8 mouse cellular contexts compared by ENCODE assay signal in the genomic region with DNA sequence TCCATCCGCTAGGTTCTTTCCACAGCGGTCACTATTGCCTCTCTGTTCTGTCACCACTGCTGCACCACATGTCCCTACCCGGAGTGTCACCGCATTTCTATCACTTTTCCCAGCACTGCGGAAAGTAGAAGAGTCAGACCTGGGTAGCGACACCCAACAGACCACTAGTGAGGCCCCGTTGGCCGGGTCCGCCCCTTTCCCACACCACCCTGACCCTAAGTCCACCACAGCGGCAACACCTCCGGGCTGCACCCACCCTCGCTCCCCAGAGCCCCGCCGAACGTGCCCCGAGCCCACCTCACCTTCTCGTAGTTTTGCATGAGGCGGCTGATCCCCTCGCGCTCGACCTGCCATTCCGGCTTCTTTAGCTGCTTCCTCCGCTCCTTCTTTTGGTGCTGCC. TPM values are rescaled to one million over a fixed set of nuclear protein-coding genes. Genes with fewer than 3 reads are reported as not detected.
DNase-seq lines count a peak whose midpoint lies in the region; ATAC-seq and TF ChIP-seq lines count a peak whose summit lies in the region.

No protein-coding gene starts in this region.

- H3K36me3 ChIP-seq in lung, embryonic 14.5 days (ENCODE audit: insufficient read depth), result no peaks in the 10 kb centered on the region
- H3K36me3 ChIP-seq in hindbrain, embryonic 12.5 days, result no peaks in the 10 kb centered on the region
- H3K36me3 ChIP-seq in megakaryocyte, embryonic 14.5 days (replicated peaks; ENCODE audit: low read length), result peaks cover 15% of the 10 kb centered on the region

- H3K4me2 ChIP-seq in lung, embryonic 14.5 days, result peak overlapping the region; percentile 86
- H3K4me2 ChIP-seq in hindbrain, embryonic 12.5 days (replicated peaks), result peak overlapping the region; percentile 97

- no peaks in the 10 kb centered on the region for H3K27me3 ChIP-seq in lung, embryonic 14.5 days (ENCODE audit: insufficient read depth, low read length)
- H3K27me3 ChIP-seq in hindbrain, embryonic 12.5 days, result no peaks in the 10 kb centered on the region
- no peaks in the 10 kb centered on the region for H3K27me3 ChIP-seq in megakaryocyte, embryonic 14.5 days (replicated peaks)

- DNase-seq in lung, embryonic 14.5 days, result no peak
- no peak for DNase-seq in lung, postnatal 4 days
- no peak for DNase-seq in ovary, adult 18-20 months (ENCODE audit: low spot score)
- no peak for DNase-seq in ovary, postnatal 10 days (ENCODE audit: low spot score)
- no peak for DNase-seq in right cerebral cortex, adult 2 months (ENCODE audit: low spot score in 2 of 2)

- peak overlapping the region; percentile 74 for H3K9ac ChIP-seq in lung, embryonic 14.5 days
- peak overlapping the region; percentile 83 for H3K9ac ChIP-seq in hindbrain, embryonic 12.5 days

- TF ChIP-seq CTCF in lung, embryonic 14.5 days (IDR thresholded peaks at IDR 0.05; ENCODE audit: low read depth), result no peak

- no peaks in the 10 kb centered on the region for H3K9me3 ChIP-seq in lung, embryonic 14.5 days (ENCODE audit: low read depth, low read length)
- no peaks in the 10 kb centered on the region for H3K9me3 ChIP-seq in hindbrain, embryonic 12.5 days (replicated peaks)
- H3K9me3 ChIP-seq in megakaryocyte, embryonic 14.5 days, result no peaks in the 10 kb centered on the region

- ATAC-seq in lung, embryonic 14.5 days (ENCODE audit: insufficient read depth), result peak; percentile 59; the same call in 1 of the 2 replicates
- ATAC-seq in common myeloid progenitor, adult 5-6 weeks (replicated peaks; ENCODE audit: low read depth, poor library complexity, severe bottlenecking), result peak; percentile 43
- ATAC-seq in hindbrain, embryonic 12.5 days (ENCODE audit: low FRiP score), result peak; percentile 74

- H3K27ac ChIP-seq in lung, embryonic 14.5 days (ENCODE audit: low read depth), result no peak overlapping the region
- no peak overlapping the region for H3K27ac ChIP-seq in hindbrain, embryonic 12.5 days

- H3K4me1 ChIP-seq in lung, embryonic 14.5 days (ENCODE audit: insufficient read depth), result peaks cover 7% of the 10 kb centered on the region
- H3K4me1 ChIP-seq in hindbrain, embryonic 12.5 days, result peaks cover 11% of the 10 kb centered on the region
- H3K4me1 ChIP-seq in megakaryocyte, embryonic 14.5 days, result peaks cover 45% of the 10 kb centered on the region

- peak overlapping the region; percentile 69 for H3K4me3 ChIP-seq in lung, embryonic 14.5 days (ENCODE audit: low read depth, low read length)
- H3K4me3 ChIP-seq in hindbrain, embryonic 12.5 days, result peak overlapping the region; percentile 88
- peak overlapping the region; percentile 98 for H3K4me3 ChIP-seq in megakaryocyte, embryonic 14.5 days (replicated peaks)

- 1% methylated on average over 23 of the region's 23 CpGs for WGBS in lung, embryonic 14.5 days
- under 1% methylated on average over 23 of the region's 23 CpGs for WGBS in hindbrain, embryonic 12.5 days

RNA-seq across cellular contexts. Expression of gene Ddx10, which starts 0.3 kb away (rescaled TPM):
- 29.4 and 30.8 TPM in 2 replicates for polyA plus RNA-seq in lung, embryonic 14.5 days (2014; fragmentation: Nextera tagmentation; extraction: Ambion mirVana)
- total RNA-seq in common myeloid progenitor, adult 5-6 weeks (2017), result 83.3 and 86.2 TPM in 2 replicates
- 28.1 and 28.5 TPM in 2 replicates for polyA plus RNA-seq in hindbrain, embryonic 12.5 days (2016; fragmentation: Nextera tagmentation; extraction: Ambion mirVana)
- polyA plus RNA-seq in megakaryocyte, embryonic 14.5 days (2012; ENCODE audit: insufficient read depth, low replicate concordance), result 3.9 and 4.8 TPM in 2 replicates

RNA-seq across cellular contexts. Expression of gene Exph5, which starts 54.0 kb away (rescaled TPM):
- 5.0 and 5.6 TPM in 2 replicates for polyA plus RNA-seq in lung, embryonic 14.5 days (2014; fragmentation: Nextera tagmentation; extraction: Ambion mirVana)
- total RNA-seq in common myeloid progenitor, adult 5-6 weeks (2017), result not detected in 2 replicates
- 0.49 and 0.76 TPM in 2 replicates for polyA plus RNA-seq in hindbrain, embryonic 12.5 days (2016; fragmentation: Nextera tagmentation; extraction: Ambion mirVana)
- polyA plus RNA-seq in megakaryocyte, embryonic 14.5 days (2012; ENCODE audit: insufficient read depth, low replicate concordance), result 0.36 TPM in 1 of 2 replicates, not detected in the other
